Mouse (Mus musculus) kidney, adult 2 months (tissue): ENCODE measurements around the gene Ppm1l. TPM values are rescaled to one million over a fixed set of nuclear protein-coding genes. Genes with fewer than 3 reads are reported as not detected.
A peak's percentile ranks its signal among the peaks of the same experiment; 100 is the strongest.

ENCODE experiments used
- DNase-seq: peaks from one replicate; pipeline ENCODE4 v3.0.0; 2021
- H3K27ac ChIP-seq: fragments of 200-500 bp; 2 replicates; pipeline ENCODE4 v1.5.1; 2012; ENCODE audit warnings: low read depth, low read length, control low read depth, inconsistent platforms; ENCODE audit not compliant: insufficient read depth
- H3K27me3 ChIP-seq: fragments of 200-500 bp; replicated peaks from 2 replicates; pipeline ENCODE4 v1.6.1; 2012; ENCODE audit warnings: mild to moderate bottlenecking, moderate library complexity, low read length, inconsistent platforms; ENCODE audit not compliant: control insufficient read depth, insufficient read depth
- H3K36me3 ChIP-seq: fragments of 200-500 bp; 2 replicates; pipeline ENCODE4 v1.6.1; 2012; ENCODE audit warnings: mild to moderate bottlenecking, moderate library complexity, low read length, inconsistent platforms; ENCODE audit not compliant: control insufficient read depth, insufficient read depth
- H3K4me1 ChIP-seq: fragments of 200-500 bp; 2 replicates; pipeline ENCODE4 v1.6.1; 2011; ENCODE audit warnings: low read length; ENCODE audit not compliant: control insufficient read depth, insufficient read depth
- H3K4me3 ChIP-seq: fragments of 200-500 bp; 2 replicates; pipeline ENCODE4 v1.5.1; 2011; ENCODE audit warnings: mild to moderate bottlenecking, low read depth, low read length, control low read depth; ENCODE audit not compliant: insufficient read depth
- CTCF ChIP-seq: fragments of 200-500 bp; conservative IDR thresholded peaks from 2 replicates; pipeline ENCODE4 v1.5.1; 2011; ENCODE audit warnings: low read depth, mild to moderate bottlenecking, control low read depth, low read length, moderate library complexity, mixed read lengths; ENCODE audit not compliant: insufficient read depth, insufficient read length
- POLR2A ChIP-seq: fragments of 200-500 bp; IDR thresholded peaks from one replicate; pipeline ENCODE4 v1.6.1; 2011; ENCODE audit warnings: low read depth, low read length, control low read depth
- WGBS: fragments of 180-500 bp; shearing (Covaris S2); methylation state at CpG from one replicate; pipeline ENCODE4 v1.1.7; 2018; 5-methylcytosine and 5-hydroxymethylcytosine counted together
- polyA plus RNA-seq: library from polyadenylated mRNA; depleted of rRNA; stranded (reverse); fragments of >200 nt; gene quantifications from 2 replicates; pipeline ENCODE4 v1.2.3, GENCODE M21; 2012

Gene Ppm1l
- polyA plus RNA-seq, 1 experiment = 4.0 TPM

DNA sequence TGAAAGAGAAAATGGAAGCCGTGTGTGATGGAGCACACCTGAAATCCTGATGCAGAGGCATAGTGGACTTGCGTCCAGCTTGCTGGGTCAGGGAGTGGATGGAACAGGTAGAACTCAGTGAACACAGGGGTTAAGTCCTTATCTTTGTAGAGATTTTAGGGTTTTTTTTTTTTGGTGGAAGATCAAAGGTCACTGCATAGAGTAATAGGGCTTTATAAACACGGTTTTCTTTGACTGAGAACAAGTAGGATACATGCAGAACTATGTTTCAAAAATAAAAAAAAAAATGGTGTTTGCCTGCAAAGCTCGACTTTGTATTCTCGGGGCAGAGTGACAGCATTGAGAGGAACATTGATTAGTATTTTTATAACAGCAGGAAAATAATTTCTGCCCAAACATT, 75.6 kb downstream of the Ppm1l start:
- Histone ChIP-seq H3K27me3 (no peaks in the 10 kb centered on the region), H3K27ac (no peak overlapping the region), H3K36me3 (no peaks in the 10 kb centered on the region), H3K4me3 (no peak overlapping the region), H3K4me1 (no peaks in the 10 kb centered on the region)
- TF ChIP-seq POLR2A (no peak), CTCF (no peak)
- no peak for DNase-seq
- WGBS = 84% methylated on average over 5 of the region's 5 CpGs

DNA sequence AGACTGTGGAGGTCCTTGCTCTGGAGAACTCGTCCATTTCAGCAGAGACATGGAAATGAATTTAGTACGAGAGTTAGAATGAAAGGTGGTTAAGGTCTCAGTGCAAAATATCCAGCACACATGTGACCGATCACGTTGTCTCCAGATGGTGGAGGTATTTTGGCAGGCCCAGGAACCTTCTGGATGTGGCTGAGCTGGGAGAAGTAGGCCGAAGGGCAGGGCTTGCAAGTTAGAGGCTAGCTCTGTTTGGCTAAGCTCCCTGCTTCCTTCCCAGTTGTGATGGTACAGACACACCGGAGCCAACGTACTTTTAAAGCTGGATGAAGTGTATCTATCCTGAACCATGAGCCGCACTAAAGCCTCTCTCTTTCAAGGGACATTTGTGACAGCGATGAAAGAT, 76.4 kb downstream of the Ppm1l start:
- WGBS = 87% methylated on average over 9 of the region's 9 CpGs
- Histone ChIP-seq H3K27me3 (no peaks in the 10 kb centered on the region), H3K36me3 (no peaks in the 10 kb centered on the region), H3K27ac (no peak overlapping the region), H3K4me3 (no peak overlapping the region), H3K4me1 (no peaks in the 10 kb centered on the region)
- TF ChIP-seq CTCF (no peak), POLR2A (no peak)
- no peak for DNase-seq

DNA sequence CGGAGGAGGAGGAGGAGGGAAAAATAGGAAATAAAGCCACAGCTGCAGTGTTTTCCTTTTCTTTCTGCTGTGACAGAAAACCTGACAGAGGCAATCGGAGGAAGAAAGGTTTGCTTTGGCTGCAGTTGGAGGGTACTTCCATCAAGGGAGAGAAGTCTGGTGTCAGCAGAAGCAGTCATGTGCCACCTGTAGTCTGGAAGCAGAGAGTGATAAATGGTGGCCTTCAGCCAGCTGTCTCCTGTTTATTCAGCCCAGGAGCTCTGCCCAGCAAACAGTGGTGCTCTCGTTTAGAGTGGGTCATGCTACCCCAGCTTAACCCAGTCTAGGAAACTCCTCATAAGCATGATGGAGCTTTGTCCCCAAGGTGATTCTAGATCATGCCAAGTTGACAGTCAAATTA, 77.3 kb downstream of the Ppm1l start:
- no peak for TF ChIP-seq CTCF
- TF ChIP-seq POLR2A = no peak
- WGBS = 44% methylated on average over 3 of the region's 3 CpGs
- Histone ChIP-seq H3K36me3 (no peaks in the 10 kb centered on the region), H3K4me3 (no peak overlapping the region), H3K27ac (no peak overlapping the region), H3K27me3 (no peaks in the 10 kb centered on the region), H3K4me1 (no peaks in the 10 kb centered on the region)
- DNase-seq = no peak

DNA sequence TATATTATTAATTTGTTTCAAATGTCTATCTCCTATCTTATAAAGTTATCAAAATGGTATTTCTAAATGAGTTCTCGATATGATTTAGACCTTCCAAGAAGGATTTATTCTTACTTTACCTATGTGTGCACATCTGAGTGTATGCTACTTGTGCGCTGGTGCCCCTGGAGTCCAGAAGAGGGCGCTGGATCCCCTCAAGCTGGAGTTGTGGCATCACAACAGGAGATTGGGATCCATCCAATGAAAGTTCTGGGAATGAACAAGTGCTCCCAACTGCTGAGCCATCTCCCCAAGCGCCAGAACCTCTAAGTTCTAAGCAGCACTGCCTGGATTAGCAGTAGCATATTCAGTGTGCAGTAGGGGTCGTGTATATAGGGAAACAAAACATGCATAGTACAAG, 78.4 kb downstream of the Ppm1l start:
- Histone ChIP-seq H3K27ac (no peak overlapping the region), H3K36me3 (no peaks in the 10 kb centered on the region), H3K4me1 (no peaks in the 10 kb centered on the region), H3K4me3 (no peak overlapping the region), H3K27me3 (no peaks in the 10 kb centered on the region)
- DNase-seq = no peak
- WGBS = 87% methylated on average over 5 of the region's 5 CpGs
- TF ChIP-seq POLR2A (no peak), CTCF (no peak)

DNA sequence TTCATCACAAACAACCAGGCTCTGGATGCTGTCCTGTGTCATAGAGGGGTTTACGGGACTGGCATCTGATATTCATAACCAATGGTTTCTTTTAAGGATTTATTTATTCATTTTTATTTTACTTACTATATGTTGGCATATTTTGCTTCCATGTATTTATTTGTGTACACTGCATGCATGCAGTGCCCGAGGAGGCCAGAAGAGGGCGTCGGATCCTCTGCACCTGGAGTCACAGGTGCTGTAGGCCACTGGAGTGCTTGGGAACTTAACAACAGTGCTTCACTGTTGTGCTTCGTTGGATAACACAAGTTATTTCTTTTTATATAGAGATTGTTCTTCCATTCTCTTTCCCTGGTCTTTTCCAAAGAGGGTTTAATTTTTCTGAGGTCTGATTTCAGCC, 81.1 kb downstream of the Ppm1l start:
- TF ChIP-seq POLR2A (no peak), CTCF (peak; percentile 31; the same call in 1 of the 2 replicates)
- Histone ChIP-seq H3K27ac (no peak overlapping the region), H3K27me3 (no peaks in the 10 kb centered on the region; the same call in 1 of the 2 replicates), H3K36me3 (no peaks in the 10 kb centered on the region), H3K4me3 (no peak overlapping the region), H3K4me1 (no peaks in the 10 kb centered on the region)
- 68% methylated on average over 5 of the region's 5 CpGs for WGBS
- DNase-seq = no peak

DNA sequence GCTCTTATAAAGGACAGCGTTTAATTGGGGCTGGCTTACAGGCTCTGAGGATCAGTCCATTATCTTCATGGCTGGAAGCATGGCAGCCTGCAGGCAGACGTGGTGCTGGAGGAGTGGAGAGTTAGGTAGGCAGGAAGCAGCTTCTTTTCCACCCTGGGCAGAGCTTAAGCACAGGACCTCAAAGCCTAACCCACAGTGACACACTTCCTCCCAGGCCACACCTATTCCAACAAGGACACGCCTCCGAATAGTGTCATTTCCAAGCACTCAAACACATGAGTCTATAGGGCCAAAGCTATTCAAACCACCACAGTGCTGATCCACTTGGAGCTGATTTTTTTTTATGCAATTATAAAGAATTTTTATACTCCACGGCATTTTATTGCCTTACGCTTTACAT, 82.7 kb downstream of the Ppm1l start:
- DNase-seq = no peak
- Histone ChIP-seq H3K4me3 (no peak overlapping the region), H3K36me3 (no peaks in the 10 kb centered on the region), H3K27me3 (no peaks in the 10 kb centered on the region; the same call in 1 of the 2 replicates), H3K27ac (no peak overlapping the region), H3K4me1 (no peaks in the 10 kb centered on the region)
- TF ChIP-seq CTCF (no peak), POLR2A (no peak)
- WGBS = 89% methylated on average over 6 of the region's 6 CpGs

DNA sequence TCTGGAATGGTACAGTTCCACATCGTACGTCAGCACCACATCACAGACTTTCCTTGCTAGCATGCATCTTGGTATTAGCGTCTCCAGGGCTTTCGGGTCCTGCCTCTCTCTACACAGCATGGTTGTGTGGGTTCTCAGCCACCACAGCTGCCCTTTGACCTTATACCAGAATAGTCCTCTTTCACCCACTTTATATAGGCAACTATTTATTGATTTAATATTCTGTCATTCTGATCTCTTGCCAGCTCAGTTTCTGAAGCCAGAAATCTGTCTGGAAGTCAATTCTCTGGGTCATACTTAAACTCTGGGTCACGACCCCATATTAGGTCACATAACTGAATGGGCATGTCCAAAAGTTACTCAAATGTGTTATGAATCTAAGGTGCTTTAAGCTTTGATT, 86.5 kb downstream of the Ppm1l start:
- Histone ChIP-seq H3K36me3 (no peaks in the 10 kb centered on the region), H3K4me1 (no peaks in the 10 kb centered on the region), H3K27me3 (no peaks in the 10 kb centered on the region; the same call in 1 of the 2 replicates), H3K27ac (no peak overlapping the region), H3K4me3 (no peak overlapping the region)
- TF ChIP-seq POLR2A (no peak), CTCF (no peak)
- 93% methylated on average over 5 of the region's 5 CpGs for WGBS
- no peak for DNase-seq
